Mouse (Mus musculus): ENCODE data around the gene Uncx. TPM values are rescaled to one million over a fixed set of nuclear protein-coding genes. Genes with fewer than 3 reads are reported as not detected.

Uncx gene
- polyA plus RNA-seq, 1 experiment, result 1.1 TPM

DNA sequence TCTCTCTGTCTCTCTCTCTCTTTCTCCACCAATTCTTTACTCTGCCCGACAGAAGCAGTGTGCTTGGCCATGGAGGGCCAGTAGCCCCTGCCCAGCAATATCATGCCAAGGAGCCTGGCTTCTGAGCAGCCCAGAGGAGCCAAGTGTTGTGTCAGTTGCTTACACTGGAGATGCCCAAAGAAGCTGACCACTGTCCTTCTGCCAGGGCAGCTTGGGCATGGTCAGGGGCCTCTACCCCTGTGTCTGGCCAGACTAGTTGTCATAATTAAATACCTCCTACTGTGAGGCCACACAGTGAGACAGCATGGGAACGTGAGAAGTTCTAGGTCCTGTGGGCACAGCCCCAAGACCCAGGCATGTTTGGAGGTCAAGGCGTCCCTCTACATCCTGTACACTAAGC, 49.6 kb downstream of the Uncx start:
- H3K4me1 ChIP-seq (ENCODE audit: control insufficient read depth, insufficient read depth, low read length), result no peaks in the 10 kb centered on the region
- no peak for TF ChIP-seq POLR2A (IDR thresholded peaks at IDR 0.05; ENCODE audit: low read depth, low read length)
- no peak for TF ChIP-seq CTCF (conservative IDR thresholded peaks at IDR 0.05; ENCODE audit: insufficient read depth, insufficient read length, low read depth, low read length)
- H3K27ac ChIP-seq (ENCODE audit: insufficient read depth, low read depth, low read length), result no peak overlapping the region
- H3K27me3 ChIP-seq (replicated peaks; ENCODE audit: control insufficient read depth, insufficient read depth, low read length), result no peaks in the 10 kb centered on the region
- H3K36me3 ChIP-seq (ENCODE audit: control insufficient read depth, insufficient read depth, low read length), result no peaks in the 10 kb centered on the region
- 72% methylated on average over 3 of the region's 3 CpGs for WGBS
- no peak for DNase-seq
- H3K4me3 ChIP-seq (ENCODE audit: insufficient read depth, low read depth, low read length), result no peak overlapping the region

DNA sequence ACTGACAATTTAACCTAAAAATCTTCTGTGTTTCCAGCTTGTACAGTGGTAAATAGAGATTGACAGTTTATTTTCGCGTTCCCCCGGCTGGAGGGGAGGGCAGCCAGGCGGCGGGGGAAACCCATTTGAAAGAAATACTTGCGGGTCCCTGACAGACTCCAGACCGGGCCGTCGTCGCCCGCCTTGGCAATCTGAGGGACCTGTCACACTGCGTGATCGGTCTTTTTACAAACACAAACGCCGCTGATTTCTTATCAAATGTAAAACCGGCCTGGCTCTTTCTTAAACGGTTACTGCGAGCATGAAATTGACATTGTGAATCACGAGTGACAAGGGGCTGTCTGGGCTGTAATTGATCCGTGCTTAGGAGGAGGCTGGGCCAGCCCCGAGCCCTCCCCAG, 50.5 kb downstream of the Uncx start:
- Histone ChIP-seq H3K4me1 (ENCODE audit: control insufficient read depth, insufficient read depth, low read length) (no peaks in the 10 kb centered on the region), H3K4me3 (ENCODE audit: insufficient read depth, low read depth, low read length) (no peak overlapping the region), H3K36me3 (ENCODE audit: control insufficient read depth, insufficient read depth, low read length) (no peaks in the 10 kb centered on the region), H3K27ac (ENCODE audit: insufficient read depth, low read depth, low read length) (no peak overlapping the region), H3K27me3 (replicated peaks; ENCODE audit: control insufficient read depth, insufficient read depth, low read length) (no peaks in the 10 kb centered on the region)
- no peak for DNase-seq
- WGBS, result 41% methylated on average over 21 of the region's 21 CpGs
- TF ChIP-seq POLR2A (IDR thresholded peaks at IDR 0.05; ENCODE audit: low read depth, low read length) (no peak), CTCF (conservative IDR thresholded peaks at IDR 0.05; ENCODE audit: insufficient read depth, insufficient read length, low read depth, low read length) (no peak)

DNA sequence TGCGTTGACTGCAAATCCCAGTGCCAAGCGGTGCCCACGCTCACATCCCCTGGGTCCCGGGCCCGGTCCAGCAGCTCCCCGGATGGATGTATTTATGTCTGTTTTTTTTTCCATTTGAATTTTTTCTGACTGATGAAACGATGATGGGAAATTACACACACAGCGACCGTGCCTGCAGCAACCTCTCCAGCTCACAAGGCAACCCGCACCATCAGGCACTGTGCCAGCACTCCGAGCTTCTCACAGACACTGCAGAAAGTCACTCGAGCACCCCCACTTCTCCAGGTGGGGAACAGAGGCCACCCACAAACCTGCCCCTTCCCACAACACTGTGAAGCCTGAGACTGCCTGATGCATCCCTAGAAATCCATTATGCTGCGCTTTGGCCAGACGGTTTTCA, 51.7 kb downstream of the Uncx start:
- Histone ChIP-seq H3K27ac (ENCODE audit: insufficient read depth, low read depth, low read length) (no peak overlapping the region), H3K4me3 (ENCODE audit: insufficient read depth, low read depth, low read length) (no peak overlapping the region), H3K36me3 (ENCODE audit: control insufficient read depth, insufficient read depth, low read length) (no peaks in the 10 kb centered on the region), H3K4me1 (ENCODE audit: control insufficient read depth, insufficient read depth, low read length) (no peaks in the 10 kb centered on the region), H3K27me3 (replicated peaks; ENCODE audit: control insufficient read depth, insufficient read depth, low read length) (no peaks in the 10 kb centered on the region; the same call in 1 of the 2 replicates)
- TF ChIP-seq CTCF (conservative IDR thresholded peaks at IDR 0.05; ENCODE audit: insufficient read depth, insufficient read length, low read depth, low read length), result no peak
- no peak for TF ChIP-seq POLR2A (IDR thresholded peaks at IDR 0.05; ENCODE audit: low read depth, low read length)
- no peak for DNase-seq
- 69% methylated on average over 14 of the region's 14 CpGs for WGBS

Other genes starting within 250 kb of the Uncx start
- 29.5 and 34.2 TPM in 2 replicates for gene Adap1, start 217.9 kb upstream of the Uncx start, polyA plus RNA-seq (2012; rRNA removed)
- gene Cox19, start 192.1 kb upstream of the Uncx start, polyA plus RNA-seq (2012; rRNA removed), result 114 and 125 TPM in 2 replicates
- not detected in 2 replicates for gene Cyp2w1, start 190.9 kb upstream of the Uncx start, polyA plus RNA-seq (2012; rRNA removed)
- gene Gpr146, start 165.8 kb upstream of the Uncx start, polyA plus RNA-seq (2012; rRNA removed), result 39.1 and 43.0 TPM in 2 replicates
- gene C130050O18Rik, start 138.2 kb upstream of the Uncx start, polyA plus RNA-seq (2012; rRNA removed), result 3.0 and 4.3 TPM in 2 replicates
- gene Gper1, start 120.3 kb upstream of the Uncx start, polyA plus RNA-seq (2012; rRNA removed), result 2.7 and 3.8 TPM in 2 replicates
- gene 3110082I17Rik, start 83.0 kb upstream of the Uncx start, polyA plus RNA-seq (2012; rRNA removed), result 4.8 and 6.0 TPM in 2 replicates
- 11.8 and 12.4 TPM in 2 replicates for gene Zfand2a, start 58.9 kb upstream of the Uncx start, polyA plus RNA-seq (2012; rRNA removed)
- gene Micall2, start 192.8 kb downstream of the Uncx start, polyA plus RNA-seq (2012; rRNA removed), result 3.3 and 3.4 TPM in 2 replicates
- gene Ints1, start 232.2 kb downstream of the Uncx start, polyA plus RNA-seq (2012; rRNA removed), result 40.1 and 42.2 TPM in 2 replicates
- 20.5 and 22.2 TPM in 2 replicates for gene Mafk, start 248.0 kb downstream of the Uncx start, polyA plus RNA-seq (2012; rRNA removed)

Data from kidney, adult 2 months (tissue).